Mouse (Mus musculus): Measurements from ENCODE around the gene Cd37.

DNA sequence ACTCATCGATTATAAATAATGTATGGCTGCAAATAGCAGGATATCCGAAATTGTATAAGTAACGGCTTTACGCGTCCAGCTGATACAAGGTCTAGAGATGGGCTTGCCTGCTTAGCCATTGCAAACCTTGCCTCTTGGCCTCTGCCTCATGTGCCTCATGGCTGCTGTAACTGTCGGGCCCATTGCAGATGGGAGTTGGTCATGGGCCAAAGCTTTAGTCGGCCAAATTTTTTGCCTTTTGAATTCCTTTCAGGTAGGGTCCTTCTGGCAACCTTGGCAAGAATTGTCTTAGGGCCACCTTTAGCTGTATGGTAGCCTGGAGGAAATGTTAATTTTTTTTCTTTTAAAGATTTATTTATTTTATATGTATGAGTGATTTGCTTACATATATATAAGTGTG lies 14.1 kb downstream of the Cd37 start:
- TF ChIP-seq CTCF (IDR thresholded peaks at IDR 0.05; ENCODE audit: extremely low read depth, insufficient read length, insufficient replicate concordance, low read depth, low read length) (no peak), POLR2A (IDR thresholded peaks at IDR 0.05; ENCODE audit: low read depth, low read length) (no peak)

Measured in small intestine, adult 2 months (tissue).